Mouse (Mus musculus): Measurements from ENCODE around the gene Gars. TPM values are rescaled to one million over a fixed set of nuclear protein-coding genes. Genes with fewer than 3 reads are reported as not detected.

The Gars gene
- polyA plus RNA-seq, 1 experiment from 2014 or later, result 100 TPM

DNA sequence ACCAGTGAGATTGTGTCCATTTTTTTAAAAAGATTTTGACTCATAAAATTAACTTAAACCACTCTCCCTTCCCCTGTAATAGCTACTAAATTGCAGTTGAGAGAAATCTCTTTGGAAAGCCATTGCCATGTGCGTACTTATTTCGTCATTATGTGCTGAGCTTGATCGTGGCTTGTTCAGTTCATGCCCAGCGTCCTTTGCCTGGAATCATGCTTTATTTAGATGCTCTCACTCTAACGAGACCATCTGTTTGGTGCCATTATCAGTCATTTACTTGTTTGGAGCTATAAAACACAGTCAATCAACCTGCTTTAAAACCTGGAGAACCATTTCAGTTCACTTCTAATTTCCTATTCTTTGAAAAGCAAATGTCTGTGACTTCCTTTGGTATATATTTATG, 24.4 kb downstream of the Gars start:
- peaks cover 12% of the 10 kb centered on the region; the same call in 1 of the 2 replicates for H3K4me1 ChIP-seq (replicated peaks)
- no peak overlapping the region for H3K9ac ChIP-seq
- no peak overlapping the region for H3K4me2 ChIP-seq
- H3K36me3 ChIP-seq (replicated peaks), result peaks cover 96% of the 10 kb centered on the region
- 80% methylated on average over 5 of the region's 5 CpGs for WGBS (ENCODE audit: insufficient replicate concordance)
- no peaks in the 10 kb centered on the region for H3K27me3 ChIP-seq
- ATAC-seq (ENCODE audit: insufficient read depth), result no peak
- no peak overlapping the region for H3K27ac ChIP-seq (replicated peaks)
- H3K9me3 ChIP-seq (replicated peaks), result no peaks in the 10 kb centered on the region
- no peak overlapping the region for H3K4me3 ChIP-seq (replicated peaks)

DNA sequence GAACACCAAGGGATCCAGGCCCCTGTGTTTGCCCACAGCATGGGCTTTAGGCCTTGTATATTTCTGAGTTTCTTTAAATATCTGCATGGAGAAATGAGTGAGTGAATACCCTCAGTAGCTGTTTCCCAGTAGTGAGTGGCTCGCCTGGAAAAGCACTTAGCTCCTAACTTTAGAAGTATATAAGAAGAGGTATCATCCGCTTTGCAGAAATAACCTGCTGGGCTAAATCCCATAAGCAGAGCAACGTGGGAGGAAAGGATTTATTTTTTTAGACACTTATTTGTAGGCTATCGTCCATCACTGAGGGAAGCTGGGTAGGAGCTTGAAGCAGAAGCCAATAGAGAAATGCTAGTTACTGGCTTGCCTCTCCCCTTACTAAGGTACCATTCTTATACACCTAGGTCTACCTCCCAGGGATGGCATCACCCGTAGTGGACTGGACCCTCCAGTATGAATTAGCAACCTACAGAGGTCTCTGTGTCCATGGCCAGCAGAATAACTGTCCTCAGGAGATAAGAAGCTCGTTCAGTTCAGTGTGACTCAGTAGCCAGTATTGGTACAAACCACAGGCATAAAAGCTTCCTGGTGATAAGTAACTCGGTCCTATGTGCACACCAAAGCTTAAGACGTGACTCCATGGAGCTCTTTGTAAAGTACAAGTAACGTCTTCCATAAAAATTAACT, 26.1 kb downstream of the Gars start:
- H3K4me1 ChIP-seq (replicated peaks), result peaks cover 12% of the 10 kb centered on the region; the same call in 1 of the 2 replicates
- no peak overlapping the region for H3K4me3 ChIP-seq (replicated peaks)
- H3K27ac ChIP-seq (replicated peaks), result peak overlapping the region; percentile 34; the same call in 1 of the 2 replicates
- H3K27me3 ChIP-seq, result no peaks in the 10 kb centered on the region
- H3K36me3 ChIP-seq (replicated peaks), result peaks cover 97% of the 10 kb centered on the region
- H3K4me2 ChIP-seq, result no peak overlapping the region
- WGBS (ENCODE audit: insufficient replicate concordance), result 48% methylated on average over 9 of the region's 9 CpGs
- no peaks in the 10 kb centered on the region for H3K9me3 ChIP-seq (replicated peaks)
- ATAC-seq (ENCODE audit: insufficient read depth), result peak; percentile 67
- H3K9ac ChIP-seq, result no peak overlapping the region

DNA sequence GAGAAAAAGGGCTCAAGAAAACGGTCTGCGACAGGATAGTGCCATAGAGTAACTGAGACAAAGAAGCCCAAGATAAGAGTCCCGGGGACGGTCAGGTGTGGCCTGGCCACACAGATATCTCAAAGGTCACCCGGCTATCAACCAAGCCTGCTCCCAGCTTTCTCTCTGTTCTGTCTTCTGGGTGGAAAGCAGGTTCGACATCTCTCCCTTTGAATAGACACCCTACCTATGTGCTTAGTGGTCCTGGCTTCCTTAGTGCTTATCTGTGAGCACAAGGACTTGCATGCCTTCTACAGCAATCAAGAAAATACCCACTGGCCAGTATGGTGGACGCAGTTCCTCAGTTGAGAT, 26.6 kb downstream of the Gars start:
- no peaks in the 10 kb centered on the region for H3K9me3 ChIP-seq (replicated peaks)
- peaks cover 97% of the 10 kb centered on the region for H3K36me3 ChIP-seq (replicated peaks)
- 0 out of 2 replicates have a peak overlapping the region, but pooled peaks have one; percentile 3 for H3K27ac ChIP-seq (replicated peaks)
- 31% methylated on average over 7 of the region's 7 CpGs for WGBS (ENCODE audit: insufficient replicate concordance)
- peak; percentile 72 for ATAC-seq (ENCODE audit: insufficient read depth)
- H3K27me3 ChIP-seq, result no peaks in the 10 kb centered on the region
- no peak overlapping the region for H3K4me3 ChIP-seq (replicated peaks)
- H3K4me1 ChIP-seq (replicated peaks), result peaks cover 12% of the 10 kb centered on the region; the same call in 1 of the 2 replicates
- H3K4me2 ChIP-seq, result no peak overlapping the region
- H3K9ac ChIP-seq, result no peak overlapping the region

DNA sequence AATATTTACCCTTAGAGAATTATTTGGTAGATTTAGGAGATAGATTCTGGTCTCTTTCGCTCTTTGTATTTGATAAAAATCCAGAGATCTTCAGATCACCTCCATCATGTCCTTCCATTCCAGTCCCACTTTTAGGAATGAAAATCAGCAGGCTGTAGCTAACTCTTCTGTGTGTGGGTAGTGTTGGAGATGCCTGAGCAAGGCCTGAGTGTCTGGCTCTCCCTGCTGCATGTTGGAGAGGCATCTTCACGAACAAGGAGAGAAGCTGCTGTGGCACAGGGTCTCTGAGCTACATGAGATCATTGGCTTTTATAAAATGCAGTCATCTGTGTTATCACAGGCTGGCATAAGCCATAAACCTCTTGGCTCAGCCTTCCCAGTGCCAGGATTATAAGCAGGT, 28.1 kb downstream of the Gars start:
- Histone ChIP-seq H3K4me2 (no peak overlapping the region), H3K27me3 (no peaks in the 10 kb centered on the region), H3K36me3 (replicated peaks) (peaks cover 91% of the 10 kb centered on the region), H3K4me3 (replicated peaks) (no peak overlapping the region), H3K4me1 (replicated peaks) (peaks cover 12% of the 10 kb centered on the region; the same call in 1 of the 2 replicates), H3K9me3 (replicated peaks) (no peaks in the 10 kb centered on the region), H3K9ac (no peak overlapping the region), H3K27ac (replicated peaks) (no peak overlapping the region)
- 83% methylated on average over 2 of the region's 2 CpGs for WGBS (ENCODE audit: insufficient replicate concordance)
- ATAC-seq (ENCODE audit: insufficient read depth), result no peak

- no peaks in the 10 kb centered on the region for H3K9me3 ChIP-seq (replicated peaks)
- H3K36me3 ChIP-seq (replicated peaks), result peaks cover 92% of the 10 kb centered on the region
- no peak overlapping the region for H3K4me3 ChIP-seq (replicated peaks)
- ATAC-seq (ENCODE audit: insufficient read depth), result no peak
- no peaks in the 10 kb centered on the region for H3K4me1 ChIP-seq (replicated peaks)
- 87% methylated on average over 4 of the region's 4 CpGs for WGBS (ENCODE audit: insufficient replicate concordance)
- H3K27ac ChIP-seq (replicated peaks), result no peak overlapping the region
- no peaks in the 10 kb centered on the region for H3K27me3 ChIP-seq
- H3K9ac ChIP-seq, result no peak overlapping the region
- no peak overlapping the region for H3K4me2 ChIP-seq
These were observed 38.9 kb downstream of the Gars start for GRCm38 (mm10) chr6:55076561-55077255.

- peaks cover 49% of the 10 kb centered on the region for H3K36me3 ChIP-seq (replicated peaks)
- H3K27me3 ChIP-seq, result no peaks in the 10 kb centered on the region
- H3K4me2 ChIP-seq, result no peak overlapping the region
- no peak for ATAC-seq (ENCODE audit: insufficient read depth)
- 85% methylated on average over 3 of the region's 3 CpGs for WGBS (ENCODE audit: insufficient replicate concordance)
- no peak overlapping the region for H3K9ac ChIP-seq
- no peaks in the 10 kb centered on the region for H3K9me3 ChIP-seq (replicated peaks)
- no peak overlapping the region for H3K4me3 ChIP-seq (replicated peaks)
- H3K27ac ChIP-seq (replicated peaks), result no peak overlapping the region
- no peaks in the 10 kb centered on the region for H3K4me1 ChIP-seq (replicated peaks)
These were observed 43.6 kb downstream of the Gars start for GRCm38 (mm10) chr6:55081379-55081778.

DNA sequence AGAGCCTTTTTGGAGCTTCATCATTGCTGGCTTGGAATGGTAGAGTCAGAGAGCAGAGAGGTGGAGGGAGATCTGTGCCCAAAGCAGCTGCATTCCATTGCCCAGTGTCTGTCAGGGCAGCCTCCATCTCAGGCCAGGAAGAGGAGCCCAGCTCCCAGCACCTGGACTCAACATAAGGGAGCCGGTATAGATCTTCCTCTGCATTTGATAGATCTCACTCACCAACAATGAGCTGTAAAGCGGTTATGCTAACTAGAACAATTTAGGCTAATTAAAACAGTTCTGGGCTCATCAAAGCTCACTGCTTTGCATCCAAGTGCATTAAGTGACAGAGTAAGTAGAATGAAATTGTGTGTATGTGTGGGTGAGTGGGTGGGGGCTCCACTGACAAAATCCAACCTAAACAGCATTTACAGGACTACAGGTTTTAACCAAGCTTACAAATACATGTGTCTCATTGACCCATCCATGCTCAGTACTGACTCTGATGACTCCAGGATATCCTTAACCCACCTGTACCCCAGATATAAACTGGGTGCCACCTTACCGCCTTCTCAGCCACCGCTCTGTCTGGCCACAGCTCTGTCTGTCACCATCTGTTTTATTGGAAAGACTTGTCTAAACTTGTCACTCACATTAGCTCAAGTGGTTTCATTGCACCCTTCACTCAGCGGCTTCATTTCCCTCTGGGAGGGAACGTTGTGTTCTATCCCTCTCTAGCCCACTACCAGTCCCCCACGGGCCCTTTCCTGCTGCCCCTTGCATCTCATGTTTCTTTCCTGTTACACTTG, 44.6 kb downstream of the Gars start:
- no peak overlapping the region for H3K4me2 ChIP-seq
- H3K9me3 ChIP-seq (replicated peaks), result no peaks in the 10 kb centered on the region
- no peak overlapping the region for H3K27ac ChIP-seq (replicated peaks)
- H3K36me3 ChIP-seq (replicated peaks), result peaks cover 39% of the 10 kb centered on the region
- WGBS (ENCODE audit: insufficient replicate concordance), result 64% methylated on average over 7 of the region's 7 CpGs
- ATAC-seq (ENCODE audit: insufficient read depth), result no peak
- no peak overlapping the region for H3K9ac ChIP-seq
- H3K4me1 ChIP-seq (replicated peaks), result no peaks in the 10 kb centered on the region
- H3K27me3 ChIP-seq, result no peaks in the 10 kb centered on the region
- H3K4me3 ChIP-seq (replicated peaks), result no peak overlapping the region

DNA sequence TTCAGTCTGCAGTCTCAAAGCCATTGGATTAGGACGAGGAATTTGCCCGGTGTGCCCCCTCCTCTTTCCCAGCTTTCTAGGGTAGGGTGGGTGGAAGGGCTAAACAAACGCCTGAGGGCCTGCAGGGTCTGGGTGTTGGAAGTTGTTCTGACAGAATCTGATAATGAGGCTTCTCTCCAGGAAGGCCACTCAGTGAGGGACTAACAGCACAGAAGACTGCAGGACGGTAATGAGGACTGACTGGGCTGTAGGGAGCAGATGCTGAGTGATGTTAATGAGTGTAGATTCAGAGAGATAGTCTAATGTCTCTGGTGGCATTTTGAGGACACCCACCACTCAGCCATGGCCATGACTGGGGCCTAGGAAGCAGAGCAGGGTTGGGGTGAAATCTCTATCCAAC, 49.5 kb downstream of the Gars start:
- H3K27me3 ChIP-seq, result no peaks in the 10 kb centered on the region
- no peak overlapping the region for H3K9ac ChIP-seq
- no peaks in the 10 kb centered on the region for H3K9me3 ChIP-seq (replicated peaks)
- no peaks in the 10 kb centered on the region for H3K4me1 ChIP-seq (replicated peaks)
- 50% methylated on average over 4 of the region's 4 CpGs for WGBS (ENCODE audit: insufficient replicate concordance)
- H3K36me3 ChIP-seq (replicated peaks), result no peaks in the 10 kb centered on the region
- H3K4me2 ChIP-seq, result no peak overlapping the region
- no peak for ATAC-seq (ENCODE audit: insufficient read depth)
- H3K27ac ChIP-seq (replicated peaks), result no peak overlapping the region
- no peak overlapping the region for H3K4me3 ChIP-seq (replicated peaks)

DNA sequence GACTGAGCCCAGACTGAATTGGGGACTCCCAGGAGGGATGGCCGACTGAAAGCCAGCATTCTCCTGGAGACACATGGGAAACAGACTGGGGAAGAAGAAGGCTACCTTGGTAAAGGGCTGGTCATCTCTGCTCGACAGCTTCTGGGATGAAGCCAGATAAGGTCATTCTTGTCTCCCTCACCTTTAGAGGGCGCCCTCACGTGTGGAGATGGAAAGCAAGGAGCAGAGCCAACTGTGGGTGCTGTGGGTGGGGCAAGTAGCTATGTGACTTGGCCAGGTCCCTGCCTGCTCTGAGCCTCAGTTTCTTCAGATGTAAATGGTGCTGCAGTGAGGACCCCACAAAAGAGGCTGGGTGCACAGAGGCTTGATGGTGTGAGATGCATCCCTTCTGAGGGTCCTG, 52.8 kb downstream of the Gars start:
- H3K27ac ChIP-seq (replicated peaks), result no peak overlapping the region
- H3K9ac ChIP-seq, result no peak overlapping the region
- WGBS (ENCODE audit: insufficient replicate concordance), result 14% methylated on average over 4 of the region's 4 CpGs
- H3K4me1 ChIP-seq (replicated peaks), result no peaks in the 10 kb centered on the region
- no peaks in the 10 kb centered on the region for H3K36me3 ChIP-seq (replicated peaks)
- H3K4me2 ChIP-seq, result no peak overlapping the region
- no peak for ATAC-seq (ENCODE audit: insufficient read depth)
- no peaks in the 10 kb centered on the region for H3K9me3 ChIP-seq (replicated peaks)
- H3K27me3 ChIP-seq, result no peaks in the 10 kb centered on the region
- no peak overlapping the region for H3K4me3 ChIP-seq (replicated peaks)

DNA sequence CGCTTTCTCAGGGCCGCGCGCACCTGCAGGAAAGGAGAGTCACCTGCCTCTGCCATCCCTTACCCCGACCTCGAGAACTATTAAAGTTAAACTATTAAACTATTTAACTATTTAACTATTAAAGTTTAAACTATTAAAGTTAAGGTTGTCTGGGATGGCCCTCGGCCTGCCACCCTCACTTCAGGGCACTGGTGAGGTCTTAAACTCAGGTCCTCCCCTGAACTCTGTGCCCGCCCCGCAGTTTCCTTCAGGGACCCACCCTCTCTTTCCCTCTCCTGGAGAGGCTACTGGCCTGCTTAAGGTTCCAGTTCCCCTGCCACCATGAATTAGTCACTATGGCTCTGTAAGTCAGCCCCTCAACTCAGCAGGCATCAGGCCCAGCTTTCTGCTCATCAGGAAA, 53.6 kb downstream of the Gars start:
- H3K27ac ChIP-seq (replicated peaks), result no peak overlapping the region
- H3K36me3 ChIP-seq (replicated peaks), result no peaks in the 10 kb centered on the region
- H3K4me1 ChIP-seq (replicated peaks), result no peaks in the 10 kb centered on the region
- no peak for ATAC-seq (ENCODE audit: insufficient read depth)
- 77% methylated on average over 9 of the region's 9 CpGs for WGBS (ENCODE audit: insufficient replicate concordance)
- no peak overlapping the region for H3K4me2 ChIP-seq
- no peak overlapping the region for H3K4me3 ChIP-seq (replicated peaks)
- no peaks in the 10 kb centered on the region for H3K9me3 ChIP-seq (replicated peaks)
- no peak overlapping the region for H3K9ac ChIP-seq
- no peaks in the 10 kb centered on the region for H3K27me3 ChIP-seq

DNA sequence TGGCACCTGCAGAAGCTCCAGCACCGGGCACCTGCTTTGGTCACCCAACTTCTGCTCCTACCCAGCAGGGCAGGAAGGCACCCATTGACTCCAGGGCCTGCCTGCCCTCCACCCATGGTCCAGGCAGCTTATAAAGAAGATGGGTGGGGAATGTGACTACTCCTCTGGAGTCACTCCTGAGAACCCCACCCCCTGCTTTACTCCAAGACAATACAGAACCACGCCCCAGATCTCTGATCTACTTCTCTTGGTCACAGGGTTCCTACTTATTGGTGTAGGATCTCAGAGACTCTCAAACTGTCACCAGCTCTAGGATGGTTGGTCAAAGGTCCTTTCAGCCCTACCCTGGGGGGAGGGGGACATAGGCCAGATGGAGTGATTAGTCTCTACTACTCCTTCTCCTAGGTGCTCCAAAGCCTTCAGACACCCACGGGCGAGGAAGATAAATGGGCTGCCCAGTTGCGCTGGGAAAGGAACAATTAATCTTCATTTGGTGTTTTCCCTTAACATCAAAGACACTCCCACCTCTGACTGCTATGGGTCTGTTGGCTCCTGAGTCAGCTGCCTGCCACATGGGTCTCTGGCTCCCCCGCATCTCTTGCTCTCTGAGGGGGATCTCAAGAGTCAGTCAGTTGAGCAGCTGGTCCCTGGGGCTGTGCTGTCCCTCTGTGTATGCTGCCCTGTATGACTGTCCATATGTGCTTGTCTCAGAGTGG, 55.8 kb downstream of the Gars start:
- no peak overlapping the region for H3K9ac ChIP-seq
- no peaks in the 10 kb centered on the region for H3K4me1 ChIP-seq (replicated peaks)
- no peak for ATAC-seq (ENCODE audit: insufficient read depth)
- no peaks in the 10 kb centered on the region for H3K36me3 ChIP-seq (replicated peaks)
- H3K4me3 ChIP-seq (replicated peaks), result no peak overlapping the region
- no peak overlapping the region for H3K27ac ChIP-seq (replicated peaks)
- H3K27me3 ChIP-seq, result no peaks in the 10 kb centered on the region
- no peaks in the 10 kb centered on the region for H3K9me3 ChIP-seq (replicated peaks)
- H3K4me2 ChIP-seq, result no peak overlapping the region
- 41% methylated on average over 6 of the region's 6 CpGs for WGBS (ENCODE audit: insufficient replicate concordance)
